Mouse (Mus musculus): ENCODE data around the gene Eef2.
"Not testable (repeated sequence)": the region's sequence is repeated elsewhere in the genome, so short reads cannot be mapped to it uniquely, and the experiment has no call there.

Eef2 gene

GRCm38 (mm10) chr10:81151261-81151660, 25.2 kb upstream of the Eef2 start:
- no peak for DNase-seq

- DNase-seq = no peak
These were observed 23.8 kb upstream of the Eef2 start for GRCm38 (mm10) chr10:81152609-81153008.

GRCm38 (mm10) chr10:81154313-81154712, 22.1 kb upstream of the Eef2 start:
- no peak for DNase-seq

GRCm38 (mm10) chr10:81154736-81155135, 21.7 kb upstream of the Eef2 start:
- DNase-seq = no peak

- DNase-seq = peak; percentile 97 to 99
These were observed 14.7 kb upstream of the Eef2 start for GRCm38 (mm10) chr10:81161602-81162317.

DNA sequence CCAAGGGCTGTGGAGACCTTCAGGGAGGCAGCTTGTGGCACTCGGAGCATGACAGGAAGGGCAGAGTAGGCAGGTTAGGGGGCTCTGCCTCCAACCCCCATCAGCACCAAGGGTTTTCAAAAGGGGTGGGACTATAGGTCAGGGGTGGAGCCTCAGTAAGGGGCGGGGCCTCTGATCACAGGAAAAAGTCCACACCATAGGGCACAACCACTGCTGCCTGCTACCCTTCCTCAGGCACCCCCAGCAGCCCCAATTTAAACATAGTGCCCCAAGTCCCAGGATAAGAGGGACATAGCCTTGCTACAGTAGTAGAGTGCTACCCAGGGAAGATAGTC, 14.1 kb upstream of the Eef2 start:
- peak in 1 of 2 experiments; percentile 90 for DNase-seq

GRCm38 (mm10) chr10:81165118-81165517, 11.3 kb upstream of the Eef2 start:
- no peak for DNase-seq

DNA sequence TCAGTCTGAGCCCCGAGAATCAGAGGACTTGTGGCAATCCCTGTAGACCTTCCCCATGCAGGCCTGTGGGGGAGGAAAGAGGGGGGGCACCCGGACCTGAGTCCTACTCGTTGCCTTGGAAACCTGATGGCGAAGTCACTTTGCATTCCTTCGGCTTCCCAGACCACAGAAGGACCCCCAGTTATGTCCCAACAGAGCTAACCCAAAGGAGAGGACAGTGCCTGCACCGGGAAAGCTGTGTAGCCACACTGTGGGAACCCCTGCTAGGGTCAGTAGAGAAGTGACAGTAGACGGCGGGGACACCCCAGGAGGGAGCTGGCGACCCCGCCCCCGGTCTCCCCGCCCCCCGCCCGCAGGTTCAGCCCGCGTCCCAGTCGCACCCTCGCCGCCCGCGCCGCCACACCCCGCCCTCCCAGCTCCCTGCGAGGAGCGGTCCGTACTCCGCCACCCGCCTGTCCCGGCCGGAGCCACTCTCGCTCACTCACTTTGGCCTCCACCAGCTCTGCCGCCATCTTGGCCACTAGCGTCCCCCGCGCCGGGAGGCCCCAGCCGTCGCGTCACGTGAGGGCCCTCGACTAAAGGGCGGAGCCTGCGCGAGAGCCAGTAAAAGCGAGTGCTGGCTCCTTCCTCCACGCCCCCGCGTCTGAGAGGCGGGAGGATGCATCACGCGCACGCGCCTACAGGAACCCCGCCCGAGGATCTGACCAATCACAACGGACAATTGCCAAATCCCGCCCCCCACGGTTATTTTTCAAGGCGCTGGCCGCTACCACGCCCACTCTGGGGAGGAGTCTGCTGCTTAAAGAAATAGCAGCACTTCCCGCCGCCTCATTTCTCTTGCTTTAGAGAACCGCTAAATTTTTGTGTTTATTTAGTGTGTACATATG, 9.0 kb upstream of the Eef2 start, which contains the start of gene Pias4:
Gene Pias4, minus strand, starts transcription at position 724 of the 887 bp plus-strand sequence.
- DNase-seq = peak; percentile 99 to 100

DNA sequence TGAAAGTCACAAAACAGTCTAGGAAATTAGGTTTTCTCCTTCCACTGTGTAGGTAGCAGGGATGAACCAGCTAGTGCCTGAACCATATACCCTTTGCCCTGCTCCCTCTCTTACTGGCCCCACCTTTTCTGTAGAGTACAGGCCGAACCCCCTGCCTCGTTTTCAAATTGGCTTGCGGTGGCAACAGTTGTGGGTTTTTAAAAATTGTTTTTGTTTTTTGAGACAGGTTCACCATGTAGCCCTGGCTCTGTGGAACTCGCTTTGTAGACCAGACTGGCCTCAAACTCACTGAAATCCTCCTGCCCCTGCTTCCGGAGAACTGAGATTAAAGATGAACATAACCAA, 8.4 kb upstream of the Eef2 start:
- DNase-seq = no peak

- DNase-seq = peak; percentile 86 to 91
These were observed 7.7 kb upstream of the Eef2 start for GRCm38 (mm10) chr10:81168521-81169244.

- DNase-seq = peak; percentile 70 to 73
These were observed 7.0 kb upstream of the Eef2 start for GRCm38 (mm10) chr10:81169411-81169900.

GRCm38 (mm10) chr10:81173132-81173531, 3.3 kb upstream of the Eef2 start:
- peak; percentile 87 to 88 for DNase-seq

- peak; percentile 91 for DNase-seq
These were observed 1.6 kb upstream of the Eef2 start for GRCm38 (mm10) chr10:81174617-81175344.

GRCm38 (mm10) chr10:81175345-81175701, 1.1 kb upstream of the Eef2 start:
- DNase-seq = not testable (repeated sequence)

DNA sequence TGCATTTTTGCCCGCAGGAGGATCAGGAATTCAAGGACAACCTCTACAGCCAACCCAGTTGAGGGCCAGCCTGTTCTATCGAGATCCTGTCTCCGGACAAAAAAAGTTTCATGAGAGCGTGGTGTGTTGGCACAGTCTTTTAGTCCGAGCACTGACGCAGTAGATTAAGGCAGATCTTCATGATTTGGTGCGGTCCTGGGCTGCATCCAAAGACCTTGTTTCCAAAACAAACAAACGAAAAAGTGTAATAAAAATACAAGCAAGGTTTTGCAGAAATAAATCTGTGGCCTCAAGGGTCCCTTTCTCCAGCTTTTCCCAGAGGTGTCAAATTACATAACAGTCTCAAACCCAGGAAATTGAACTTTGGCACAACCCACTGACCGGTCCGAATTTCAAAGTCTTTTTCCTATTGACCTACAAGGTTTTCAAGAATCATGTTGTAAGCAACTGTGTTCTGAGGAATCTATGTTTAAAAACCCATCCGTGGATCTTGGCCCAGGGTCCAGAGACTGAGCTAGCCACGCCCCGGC, 430 bp upstream of the Eef2 start:
- no peak for DNase-seq

GRCm38 (mm10) chr10:81177491-81177925, 1.1 kb downstream of the Eef2 start:
- peak; percentile 45 to 54 for DNase-seq

- DNase-seq = no peak
These were observed 1.7 kb downstream of the Eef2 start for GRCm38 (mm10) chr10:81177958-81178712.

DNA sequence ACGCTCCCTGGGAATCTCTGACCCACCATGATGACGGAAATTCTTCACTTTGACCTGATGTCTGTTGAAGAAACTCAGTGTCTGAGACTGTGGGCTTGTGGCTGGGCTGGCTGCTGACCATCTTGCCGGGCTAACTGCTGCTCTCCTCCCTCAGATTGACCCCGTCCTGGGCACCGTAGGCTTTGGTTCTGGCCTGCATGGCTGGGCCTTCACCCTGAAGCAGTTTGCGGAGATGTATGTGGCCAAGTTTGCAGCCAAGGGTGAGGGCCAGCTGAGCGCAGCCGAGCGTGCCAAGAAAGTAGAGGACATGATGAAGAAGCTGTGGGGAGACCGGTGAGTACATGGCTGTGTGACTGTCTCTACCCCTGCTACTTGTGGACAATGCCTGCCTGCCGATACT, 2.5 kb downstream of the Eef2 start:
- no peak for DNase-seq

DNA sequence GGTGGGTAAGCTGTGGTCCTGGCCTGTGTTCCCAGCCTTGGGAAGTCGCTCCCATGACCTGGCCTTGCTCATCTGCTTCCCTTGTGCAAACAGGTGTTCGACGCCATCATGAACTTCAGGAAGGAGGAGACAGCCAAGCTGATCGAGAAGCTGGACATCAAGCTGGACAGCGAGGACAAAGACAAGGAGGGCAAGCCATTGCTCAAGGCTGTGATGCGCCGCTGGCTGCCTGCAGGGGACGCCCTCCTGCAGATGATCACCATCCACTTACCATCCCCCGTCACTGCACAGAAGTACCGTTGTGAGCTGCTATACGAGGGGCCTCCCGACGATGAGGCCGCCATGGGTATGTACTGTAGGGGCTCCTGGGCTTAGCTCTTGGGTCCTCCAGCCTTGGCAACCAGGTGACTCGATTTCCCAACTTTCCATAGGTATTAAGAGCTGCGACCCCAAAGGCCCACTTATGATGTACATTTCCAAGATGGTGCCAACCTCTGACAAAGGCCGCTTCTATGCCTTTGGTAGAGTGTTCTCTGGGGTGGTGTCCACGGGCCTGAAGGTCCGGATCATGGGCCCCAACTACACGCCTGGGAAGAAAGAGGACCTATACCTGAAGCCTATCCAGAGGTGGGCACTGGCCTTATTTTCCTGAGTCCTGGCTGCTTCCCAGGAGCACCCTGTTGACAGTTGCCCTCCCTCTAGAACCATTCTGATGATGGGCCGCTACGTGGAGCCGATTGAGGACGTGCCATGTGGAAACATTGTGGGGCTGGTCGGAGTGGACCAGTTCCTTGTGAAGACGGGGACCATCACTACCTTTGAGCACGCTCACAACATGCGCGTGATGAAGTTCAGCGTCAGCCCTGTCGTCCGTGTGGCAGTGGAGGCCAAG, 3.3 kb downstream of the Eef2 start:
- DNase-seq = no peak

- DNase-seq = no peak
These were observed 4.5 kb downstream of the Eef2 start for GRCm38 (mm10) chr10:81180946-81181345.
